Comparison of ENCODE assay signal across 8 mouse cellular contexts in the genomic region with DNA sequence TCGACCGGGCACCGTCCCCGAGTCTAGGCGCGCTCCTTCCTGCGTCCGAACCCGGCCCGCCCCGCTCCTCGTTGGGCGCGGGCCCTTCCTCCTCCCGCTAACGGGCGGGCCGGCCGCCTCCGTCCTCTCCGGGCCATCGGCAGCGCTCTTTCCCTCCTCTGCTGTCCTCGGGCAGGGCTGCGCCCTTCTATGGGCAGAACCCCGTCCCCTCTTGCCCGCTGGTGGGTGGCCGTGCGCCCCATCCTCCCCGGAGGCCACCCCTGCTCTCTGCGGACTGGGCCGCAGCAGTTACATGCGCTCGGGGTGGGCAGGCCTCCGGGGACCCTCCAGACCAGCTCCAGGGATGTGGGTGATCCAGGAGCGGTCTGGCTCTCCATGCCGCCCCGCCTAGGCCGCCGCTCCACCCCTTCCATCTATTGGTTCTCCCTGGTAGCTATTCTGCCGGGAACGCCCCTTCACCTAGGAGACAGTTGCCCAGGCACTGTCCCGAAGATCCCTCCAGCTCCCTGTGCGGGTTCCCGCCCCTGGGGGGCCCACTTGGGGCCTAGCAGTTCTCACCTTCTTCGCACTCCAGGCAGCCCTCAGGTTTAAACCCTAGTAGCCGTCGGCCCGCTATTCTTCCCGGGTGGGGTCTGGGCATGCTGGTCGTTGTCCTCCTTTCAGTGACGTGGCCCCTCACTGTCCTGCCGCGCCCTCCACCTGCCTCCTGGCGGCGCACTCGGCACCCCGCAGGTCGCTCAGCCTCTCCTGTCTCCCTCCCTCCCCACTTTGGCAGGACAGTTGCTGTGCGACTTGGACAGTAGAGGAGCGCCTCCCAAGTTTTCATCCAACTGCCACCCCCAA. TPM values are rescaled to one million over a fixed set of nuclear protein-coding genes. Genes with fewer than 3 reads are reported as not detected.
DNase-seq lines count a peak whose midpoint lies in the region; ATAC-seq lines count a peak whose summit lies in the region.

No protein-coding gene starts in this region.

- H3K4me1 ChIP-seq in megakaryocyte, embryonic 14.5 days = peaks cover 39% of the 10 kb centered on the region

- H3K36me3 ChIP-seq in megakaryocyte, embryonic 14.5 days (replicated peaks; ENCODE audit: low read length) = peaks cover 42% of the 10 kb centered on the region

- no peaks in the 10 kb centered on the region for H3K9me3 ChIP-seq in megakaryocyte, embryonic 14.5 days

- DNase-seq in adrenal gland, adult (ENCODE audit: inconsistent age in 2 of 2, low spot score in 1 of 2) = peak; percentile 92 to 96
- DNase-seq in embryo, embryonic 10 days (ENCODE audit: low spot score) = peak; percentile 95
- peak; percentile 78 for DNase-seq in gastrocnemius, postnatal 10 days
- peak; percentile 62 to 81 for DNase-seq in left cerebral cortex, adult 9 months (ENCODE audit: low spot score in 2 of 2)
- DNase-seq in right cerebral cortex, postnatal 10 days (ENCODE audit: low spot score in 2 of 2) = peak; percentile 91 to 93
- peak; percentile 89 for DNase-seq in urinary bladder, postnatal 14 days (ENCODE audit: low spot score)

- H3K4me3 ChIP-seq in megakaryocyte, embryonic 14.5 days (replicated peaks) = peak overlapping the region; percentile 96

- H3K27me3 ChIP-seq in megakaryocyte, embryonic 14.5 days (replicated peaks) = no peaks in the 10 kb centered on the region

- peak; percentile 19 for ATAC-seq in inflammation-experienced regulatory T-cells, adult 6 months

RNA-seq across cellular contexts. Expression of a gene that starts 1.2 kb away (rescaled TPM):
- 10 to 100 TPM; 21.3 to 29.7 TPM for total RNA-seq in gastrocnemius, postnatal 10 days (2021)
- polyA plus RNA-seq in inflammation-experienced regulatory T-cells, adult 6 months (2017; shearing (Covaris generic)) = 10 to 100 TPM; 47.8 to 56.0 (median 52.8) TPM
- 2.2 and 19.1 TPM in 2 replicates for polyA plus RNA-seq in megakaryocyte, embryonic 14.5 days (2012; ENCODE audit: insufficient read depth, low replicate concordance)

RNA-seq across cellular contexts. Expression of a gene that starts 21.2 kb away (rescaled TPM):
- total RNA-seq in gastrocnemius, postnatal 10 days (2021) = 10 to 100 TPM; 28.3 to 39.0 TPM
- 1 to 10 TPM in 1 of 3 experiments, under 1 TPM in 2; 0.46 to 3.9 (median 0.59) TPM for polyA plus RNA-seq in inflammation-experienced regulatory T-cells, adult 6 months (2017; shearing (Covaris generic))
- 68.0 and 210 TPM in 2 replicates for polyA plus RNA-seq in megakaryocyte, embryonic 14.5 days (2012; ENCODE audit: insufficient read depth, low replicate concordance)

RNA-seq across cellular contexts. Expression of a gene that starts 45.0 kb away (rescaled TPM):
- total RNA-seq in gastrocnemius, postnatal 10 days (2021) = 10 to 100 TPM; 20.9 to 21.7 TPM
- polyA plus RNA-seq in inflammation-experienced regulatory T-cells, adult 6 months (2017; shearing (Covaris generic)) = 10 to 100 TPM; 43.0 to 70.2 (median 66.3) TPM
- polyA plus RNA-seq in megakaryocyte, embryonic 14.5 days (2012; ENCODE audit: insufficient read depth, low replicate concordance) = 8.3 and 30.4 TPM in 2 replicates

Comparison
In these comparisons a context has a peak if more than half of its experiments do, and no peak if none do; other contexts are left out.
1. Peak in every context shown above with its lines: DNase-seq, ATAC-seq and H3K4me3 ChIP-seq.
2. RNA of a gene that starts 21.2 kb away (polyA plus RNA-seq): 68.0 to 210 TPM in megakaryocyte, embryonic 14.5 days; 0.46 to 3.9 TPM in inflammation-experienced regulatory T-cells, adult 6 months; every median in the first group is over 10 times any median in the second.